Mouse (Mus musculus) heart, embryonic 16.5 days (tissue): ENCODE results near the gene Mapk8ip2. TPM values are rescaled to one million over a fixed set of nuclear protein-coding genes. Genes with fewer than 3 reads are reported as not detected.
A peak's percentile ranks its signal among the peaks of the same experiment; 100 is the strongest.

Experiments used
- ATAC-seq: fragments of 200-750 bp; cut with Nextera tagmentation; replicated peaks from 2 replicates; pipeline ENCODE4 v1.8.0; 2017; ENCODE audit warnings: moderate number of reproducible peaks; ENCODE audit not compliant: insufficient read depth, low FRiP score; ENCODE audit errors: extremely low read depth
- H3K27ac ChIP-seq: fragments of 300-500 bp; sonication (generic); 2 replicates; pipeline ENCODE4 v1.5.1; 2014; ENCODE audit warnings: mild to moderate bottlenecking, low read length, control low read depth, moderate library complexity
- H3K27me3 ChIP-seq: fragments of 300-500 bp; sonication (generic); 2 replicates; pipeline ENCODE4 v1.6.1; 2014; ENCODE audit warnings: low read length, mixed read lengths; ENCODE audit not compliant: control insufficient read depth, insufficient read depth
- H3K36me3 ChIP-seq: fragments of 300-500 bp; sonication (generic); 2 replicates; pipeline ENCODE4 v1.6.1; 2014; ENCODE audit not compliant: control insufficient read depth, insufficient read depth
- H3K4me1 ChIP-seq: fragments of 300-500 bp; sonication (generic); 2 replicates; pipeline ENCODE4 v1.6.1; 2014; ENCODE audit warnings: low read length, mixed read lengths; ENCODE audit not compliant: control insufficient read depth, insufficient read depth
- H3K4me2 ChIP-seq: fragments of 300-500 bp; sonication (generic); 2 replicates; pipeline ENCODE4 v1.6.1; 2014; ENCODE audit warnings: low read depth, mild to moderate bottlenecking, control low read depth, low read length
- H3K4me3 ChIP-seq: fragments of 300-500 bp; sonication (generic); 2 replicates; pipeline ENCODE4 v1.5.1; 2014; ENCODE audit warnings: mild to moderate bottlenecking, control low read depth, low read length
- H3K9ac ChIP-seq: fragments of 300-500 bp; sonication (generic); 2 replicates; pipeline ENCODE4 v1.6.1; 2014; ENCODE audit warnings: low read length, control low read depth
- H3K9me3 ChIP-seq: fragments of 300-500 bp; sonication (generic); replicated peaks from 2 replicates; pipeline ENCODE4 v1.6.1; 2016; ENCODE audit warnings: low read length; ENCODE audit not compliant: control insufficient read depth
- WGBS: fragments of 180-500 bp; shearing (Covaris S2); extraction: QIAGEN DNeasy Blood & Tissue Kit; methylation state at CpG from one replicate; pipeline ENCODE4 v1.1.7; 2014; 5-methylcytosine and 5-hydroxymethylcytosine counted together
- polyA plus RNA-seq: library from polyadenylated mRNA; unstranded; fragments of >200 nt; fragmentation: Nextera tagmentation; extraction: Ambion mirVana; gene quantifications from 2 replicates; pipeline ENCODE4 v1.2.1, GENCODE M21; 2015

Gene Mapk8ip2
- polyA plus RNA-seq, 1 experiment from 2014 or later, result 0.11 TPM

DNA sequence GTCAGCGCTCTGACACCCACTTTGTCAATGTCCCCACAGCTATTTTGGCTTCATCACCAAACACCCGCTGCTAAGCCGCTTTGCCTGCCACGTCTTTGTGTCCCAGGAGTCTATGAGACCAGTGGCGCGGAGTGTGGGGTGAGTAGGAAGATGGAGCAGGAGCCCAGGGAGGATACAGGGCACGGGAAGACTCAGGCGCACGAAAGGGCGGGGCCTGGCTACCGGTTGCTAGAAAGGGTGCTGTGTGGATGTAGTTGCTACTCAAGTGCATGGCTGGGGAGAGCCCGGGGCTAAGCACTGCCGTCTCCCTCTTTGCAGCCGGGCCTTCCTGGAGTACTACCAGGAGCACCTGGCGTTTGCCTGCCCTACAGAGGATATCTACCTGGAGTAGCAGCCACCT lies 7.6 kb downstream of the Mapk8ip2 start:
- WGBS, result 68% methylated on average over 15 of the region's 15 CpGs
- no peak for ATAC-seq
- no peak overlapping the region for H3K9ac ChIP-seq
- no peak overlapping the region for H3K27ac ChIP-seq
- H3K4me2 ChIP-seq, result no peak overlapping the region
- H3K36me3 ChIP-seq, result no peaks in the 10 kb centered on the region
- H3K27me3 ChIP-seq, result peaks cover 12% of the 10 kb centered on the region
- H3K4me1 ChIP-seq, result no peaks in the 10 kb centered on the region
- no peak overlapping the region for H3K4me3 ChIP-seq
- no peaks in the 10 kb centered on the region for H3K9me3 ChIP-seq

DNA sequence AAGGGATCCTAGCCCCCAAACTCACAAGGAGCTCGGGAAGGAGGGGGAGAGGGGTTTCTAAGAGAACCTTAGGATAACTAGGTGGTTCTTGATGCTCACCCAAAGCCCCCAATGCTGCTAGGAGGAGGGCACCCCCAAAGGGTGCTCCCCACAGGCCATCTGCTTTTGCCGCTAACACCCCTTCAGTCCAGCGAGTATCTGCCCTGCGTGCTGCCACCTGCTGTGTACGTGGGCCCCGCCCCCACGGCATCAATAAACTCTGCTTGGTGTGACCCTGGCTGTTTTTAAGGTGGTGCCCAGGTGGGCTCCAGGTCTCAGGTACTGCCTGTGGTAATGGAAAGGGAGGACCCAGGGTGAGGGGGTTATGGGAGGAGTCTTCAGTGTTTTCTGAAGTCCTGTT lies 8.5 kb downstream of the Mapk8ip2 start:
- H3K9ac ChIP-seq, result no peak overlapping the region
- no peak overlapping the region for H3K4me2 ChIP-seq
- H3K9me3 ChIP-seq, result no peaks in the 10 kb centered on the region
- no peak for ATAC-seq
- H3K36me3 ChIP-seq, result no peaks in the 10 kb centered on the region
- 71% methylated on average over 7 of the region's 7 CpGs for WGBS
- no peaks in the 10 kb centered on the region for H3K4me1 ChIP-seq
- H3K27me3 ChIP-seq, result peaks cover 12% of the 10 kb centered on the region
- H3K4me3 ChIP-seq, result no peak overlapping the region
- no peak overlapping the region for H3K27ac ChIP-seq

DNA sequence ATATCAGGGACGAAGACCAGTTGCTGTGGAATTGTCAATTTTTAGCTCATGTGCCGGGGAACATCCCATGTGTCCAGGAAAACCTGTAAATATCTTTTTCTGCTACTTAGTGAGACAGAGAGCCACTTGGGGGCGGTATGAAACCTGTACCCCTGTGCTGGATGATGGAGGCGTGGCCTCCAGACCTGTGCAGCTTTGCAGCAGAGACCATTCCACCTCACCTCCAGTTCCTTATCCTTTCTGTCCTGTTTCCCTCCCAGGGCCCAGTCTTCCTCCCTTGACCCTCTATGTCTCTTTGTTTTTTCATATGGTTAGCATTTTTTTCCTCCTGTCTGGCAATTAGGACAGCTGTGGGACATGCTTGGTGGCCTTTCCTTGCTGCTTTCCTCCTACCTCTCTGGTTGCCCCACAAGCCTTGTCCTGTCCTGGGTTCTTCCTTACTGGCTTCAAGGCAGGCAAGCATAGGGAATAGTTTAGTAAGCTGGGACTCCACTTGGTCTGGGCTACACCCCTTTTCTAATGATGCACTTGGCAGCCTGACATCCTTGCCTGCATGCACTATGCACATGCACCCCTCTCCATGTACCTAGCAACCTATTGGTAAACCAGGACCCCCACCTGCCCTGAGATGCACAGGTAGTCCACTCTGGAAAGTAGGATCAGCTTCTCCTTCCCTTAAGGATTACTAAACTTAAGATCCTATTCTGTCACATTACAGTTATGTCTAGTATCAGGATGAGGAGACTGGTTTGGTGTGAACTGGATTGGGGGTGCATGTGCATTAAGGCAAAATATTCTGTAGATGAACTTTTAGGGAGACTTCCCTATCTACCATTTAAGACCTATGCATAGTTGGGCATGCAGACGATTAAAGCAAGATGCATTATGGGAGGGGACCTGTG lies 9.9 kb downstream of the Mapk8ip2 start:
- Histone ChIP-seq H3K27ac (no peak overlapping the region), H3K9me3 (no peaks in the 10 kb centered on the region), H3K9ac (no peak overlapping the region), H3K27me3 (peaks cover 4% of the 10 kb centered on the region), H3K4me3 (no peak overlapping the region), H3K4me1 (no peaks in the 10 kb centered on the region), H3K4me2 (no peak overlapping the region), H3K36me3 (no peaks in the 10 kb centered on the region)
- 37% methylated on average over 5 of the region's 5 CpGs for WGBS
- no peak for ATAC-seq

- H3K4me3 ChIP-seq, result no peak overlapping the region
- H3K36me3 ChIP-seq, result no peaks in the 10 kb centered on the region
- no peak overlapping the region for H3K9ac ChIP-seq
- peaks cover 2% of the 10 kb centered on the region; the same call in 1 of the 2 replicates for H3K27me3 ChIP-seq
- WGBS, result 4% methylated on average over 1 of the region's 1 CpGs
- no peaks in the 10 kb centered on the region for H3K9me3 ChIP-seq
- ATAC-seq, result no peak
- H3K27ac ChIP-seq, result no peak overlapping the region
- no peak overlapping the region for H3K4me2 ChIP-seq
- H3K4me1 ChIP-seq, result no peaks in the 10 kb centered on the region
Measured at GRCm38 (mm10) chr15:89465052-89465451, 11.3 kb downstream of the Mapk8ip2 start.

- no peaks in the 10 kb centered on the region for H3K27me3 ChIP-seq
- ATAC-seq, result no peak
- H3K4me3 ChIP-seq, result no peak overlapping the region
- H3K9me3 ChIP-seq, result no peaks in the 10 kb centered on the region
- no peak overlapping the region for H3K9ac ChIP-seq
- H3K4me2 ChIP-seq, result no peak overlapping the region
- no peaks in the 10 kb centered on the region for H3K36me3 ChIP-seq
- WGBS, result 19% methylated on average over 2 of the region's 2 CpGs
- H3K27ac ChIP-seq, result no peak overlapping the region
- no peaks in the 10 kb centered on the region for H3K4me1 ChIP-seq
Measured at GRCm38 (mm10) chr15:89468577-89468976, 14.9 kb downstream of the Mapk8ip2 start.

- H3K9me3 ChIP-seq, result no peaks in the 10 kb centered on the region
- no peak overlapping the region for H3K27ac ChIP-seq
- no peak overlapping the region for H3K4me2 ChIP-seq
- H3K4me1 ChIP-seq, result peaks cover 6% of the 10 kb centered on the region
- H3K27me3 ChIP-seq, result no peaks in the 10 kb centered on the region
- no peaks in the 10 kb centered on the region for H3K36me3 ChIP-seq
- no peak overlapping the region for H3K4me3 ChIP-seq
- H3K9ac ChIP-seq, result no peak overlapping the region
- no peak for ATAC-seq
- 84% methylated on average over 4 of the region's 4 CpGs for WGBS
Measured at GRCm38 (mm10) chr15:89471476-89471875, 17.8 kb downstream of the Mapk8ip2 start.

- H3K36me3 ChIP-seq, result no peaks in the 10 kb centered on the region
- no peak overlapping the region for H3K4me2 ChIP-seq
- no peaks in the 10 kb centered on the region for H3K9me3 ChIP-seq
- H3K4me3 ChIP-seq, result no peak overlapping the region
- H3K4me1 ChIP-seq, result peaks cover 11% of the 10 kb centered on the region
- 69% methylated on average over 9 of the region's 9 CpGs for WGBS
- H3K27ac ChIP-seq, result no peak overlapping the region
- H3K27me3 ChIP-seq, result no peaks in the 10 kb centered on the region
- ATAC-seq, result no peak
- no peak overlapping the region for H3K9ac ChIP-seq
Measured at GRCm38 (mm10) chr15:89473370-89473769, 19.7 kb downstream of the Mapk8ip2 start.

GRCm38 (mm10) chr15:89473921-89474320 lies 20.2 kb downstream of the Mapk8ip2 start:
- Histone ChIP-seq H3K4me3 (no peak overlapping the region), H3K27me3 (no peaks in the 10 kb centered on the region), H3K4me1 (peaks cover 11% of the 10 kb centered on the region), H3K36me3 (no peaks in the 10 kb centered on the region), H3K9ac (no peak overlapping the region), H3K9me3 (no peaks in the 10 kb centered on the region), H3K27ac (no peak overlapping the region), H3K4me2 (no peak overlapping the region)
- 97% methylated on average over 8 of the region's 8 CpGs for WGBS
- ATAC-seq, result no peak

DNA sequence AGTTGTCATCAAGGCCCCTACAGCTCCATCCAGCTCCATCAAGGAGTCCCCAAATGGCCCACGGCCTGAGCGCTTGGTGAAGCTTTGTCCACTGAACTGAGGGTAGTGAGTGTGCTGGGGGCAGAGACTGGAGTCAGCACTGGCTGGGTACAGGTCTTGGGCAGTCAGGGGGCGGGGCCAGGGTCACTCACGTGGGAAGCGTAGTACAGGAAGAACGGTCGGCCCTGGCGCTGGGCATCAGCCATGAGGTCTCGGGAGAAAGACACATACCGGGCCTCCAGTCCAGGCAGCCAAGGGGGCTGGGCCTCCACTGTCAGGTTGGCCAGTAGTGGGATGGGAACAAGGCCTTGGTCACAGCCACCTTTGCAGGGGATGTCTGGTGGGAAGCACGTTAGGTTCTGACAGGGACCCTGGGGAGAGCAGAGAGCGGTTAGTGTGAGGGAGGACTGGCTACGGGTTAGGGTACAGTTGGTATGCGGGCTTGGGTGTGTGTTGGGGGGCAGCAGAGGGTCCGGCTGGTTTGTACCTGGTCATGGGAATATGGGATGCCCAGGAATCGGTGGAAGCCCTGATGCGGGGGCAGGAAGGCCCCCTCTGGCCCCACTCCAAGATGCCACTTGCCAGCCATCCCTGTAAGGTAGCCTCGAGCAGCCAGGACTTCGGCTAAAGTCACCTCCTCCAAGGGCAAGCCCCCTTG lies 21.0 kb downstream of the Mapk8ip2 start:
- H3K9ac ChIP-seq, result no peak overlapping the region
- H3K27me3 ChIP-seq, result no peaks in the 10 kb centered on the region
- no peaks in the 10 kb centered on the region for H3K9me3 ChIP-seq
- no peaks in the 10 kb centered on the region for H3K36me3 ChIP-seq
- no peak overlapping the region for H3K4me3 ChIP-seq
- H3K27ac ChIP-seq, result no peak overlapping the region
- peak overlapping the region; percentile 92; the same call in 1 of the 2 replicates for H3K4me2 ChIP-seq
- no peak for ATAC-seq
- WGBS, result 90% methylated on average over 19 of the region's 19 CpGs
- peaks cover 11% of the 10 kb centered on the region for H3K4me1 ChIP-seq
